Mouse (Mus musculus): Measurements from ENCODE around the gene Nox1.

Gene Nox1

GRCm38 (mm10) chrX:134128549-134128948 lies 93.2 kb downstream of the Nox1 start:
- DNase-seq (ENCODE audit: low read depth, low spot score) = no peak

- no peak for DNase-seq (ENCODE audit: low read depth, low spot score)
Observed at GRCm38 (mm10) chrX:134116417-134116816, 105.3 kb downstream of the Nox1 start.

GRCm38 (mm10) chrX:134111767-134112166 lies 110.0 kb downstream of the Nox1 start:
- DNase-seq (ENCODE audit: low read depth, low spot score) = no peak

GRCm38 (mm10) chrX:134102641-134103040 lies 119.1 kb downstream of the Nox1 start:
- peak; percentile 16 for DNase-seq (ENCODE audit: low read depth, low spot score)

- DNase-seq (ENCODE audit: low read depth, low spot score) = no peak
Observed at GRCm38 (mm10) chrX:134085453-134085852, 136.3 kb downstream of the Nox1 start.

GRCm38 (mm10) chrX:134059764-134060163 lies 162.0 kb downstream of the Nox1 start:
- no peak for DNase-seq (ENCODE audit: low read depth, low spot score)

- peak; percentile 87 for DNase-seq (ENCODE audit: low read depth, low spot score)
Observed at GRCm38 (mm10) chrX:134058987-134059712, 162.6 kb downstream of the Nox1 start, which contains the start of gene Cstf2. Gene Cstf2 (plus strand): TSS chrX:134059187.

GRCm38 (mm10) chrX:134058040-134058875 lies 163.5 kb downstream of the Nox1 start:
- no peak for DNase-seq (ENCODE audit: low read depth, low spot score)

- peak; percentile 27 for DNase-seq (ENCODE audit: low read depth, low spot score)
Observed at GRCm38 (mm10) chrX:134056897-134057296, 164.9 kb downstream of the Nox1 start.

- no peak for DNase-seq (ENCODE audit: low read depth, low spot score)
Observed at GRCm38 (mm10) chrX:134048994-134049393, 172.8 kb downstream of the Nox1 start.

Data from skeletal muscle tissue, adult 2 months (tissue).